Mouse (Mus musculus) mouse trophoblast stem cell (cell line): ENCODE measurements around the gene Hgf.

Source experiments
- in situ Hi-C, 2 experiments: fragments of 300-500 bp; cut with MseI, MboI; formaldehyde crosslinking; loops; 2 replicates in 1 of 2; 3 replicates in 1 of 2; pipeline ENCODE4 v1.15.1; 2025

The Hgf gene

GRCm38 (mm10) chr5:16553304-16554047 is at the start of gene Hgf:
TSS of gene Hgf (plus strand) at chr5:16553495.
- in situ Hi-C loops, result no loop called here

GRCm38 (mm10) chr5:16506702-16507350 is 46.5 kb upstream of the Hgf start:
- in situ Hi-C loops, result no loop called here

GRCm38 (mm10) chr5:16531619-16532277 is 21.5 kb upstream of the Hgf start:
- in situ Hi-C loops, result no loop called here

- in situ Hi-C loops, result no loop called here
These were observed 15.2 kb upstream of the Hgf start for GRCm38 (mm10) chr5:16538067-16538466.

- in situ Hi-C loops, result no loop called here
These were observed 11.7 kb upstream of the Hgf start for GRCm38 (mm10) chr5:16541561-16542116.

- in situ Hi-C loops, result no loop called here
These were observed 5.8 kb upstream of the Hgf start for GRCm38 (mm10) chr5:16547490-16547889.

GRCm38 (mm10) chr5:16552647-16553046 is 648 bp upstream of the Hgf start:
- in situ Hi-C loops, result no loop called here

GRCm38 (mm10) chr5:16560247-16560646 is 7.0 kb downstream of the Hgf start:
- in situ Hi-C loops, result no loop called here

GRCm38 (mm10) chr5:16568997-16569396 is 15.7 kb downstream of the Hgf start:
- in situ Hi-C loops, result no loop called here

- in situ Hi-C loops, result no loop called here
These were observed 24.8 kb downstream of the Hgf start for GRCm38 (mm10) chr5:16577882-16578742.

- in situ Hi-C loops, result no loop called here
These were observed 42.4 kb downstream of the Hgf start for GRCm38 (mm10) chr5:16595699-16596098.

GRCm38 (mm10) chr5:16597996-16598395 is 44.7 kb downstream of the Hgf start:
- in situ Hi-C loops, result no loop called here

GRCm38 (mm10) chr5:16601463-16601862 is 48.2 kb downstream of the Hgf start:
- in situ Hi-C loops, result no loop called here

GRCm38 (mm10) chr5:16632996-16633395 is 79.7 kb downstream of the Hgf start:
- in situ Hi-C loops, result no loop called here

GRCm38 (mm10) chr5:16646417-16646816 is 93.1 kb downstream of the Hgf start:
- in situ Hi-C loops, result no loop called here

GRCm38 (mm10) chr5:16647701-16648100 is 94.4 kb downstream of the Hgf start:
- in situ Hi-C loops, result no loop called here

- in situ Hi-C loops, result no loop called here
These were observed 96.9 kb downstream of the Hgf start for GRCm38 (mm10) chr5:16650240-16650639.

GRCm38 (mm10) chr5:16654022-16654421 is 100.7 kb downstream of the Hgf start:
- in situ Hi-C loops, result no loop called here
